Mouse (Mus musculus): ENCODE results near the gene Nhlrc2. TPM values are rescaled to one million over a fixed set of nuclear protein-coding genes. Genes with fewer than 3 reads are reported as not detected.

Gene Nhlrc2
- polyA plus RNA-seq, 1 experiment from 2014 or later: 6.6 TPM

DNA sequence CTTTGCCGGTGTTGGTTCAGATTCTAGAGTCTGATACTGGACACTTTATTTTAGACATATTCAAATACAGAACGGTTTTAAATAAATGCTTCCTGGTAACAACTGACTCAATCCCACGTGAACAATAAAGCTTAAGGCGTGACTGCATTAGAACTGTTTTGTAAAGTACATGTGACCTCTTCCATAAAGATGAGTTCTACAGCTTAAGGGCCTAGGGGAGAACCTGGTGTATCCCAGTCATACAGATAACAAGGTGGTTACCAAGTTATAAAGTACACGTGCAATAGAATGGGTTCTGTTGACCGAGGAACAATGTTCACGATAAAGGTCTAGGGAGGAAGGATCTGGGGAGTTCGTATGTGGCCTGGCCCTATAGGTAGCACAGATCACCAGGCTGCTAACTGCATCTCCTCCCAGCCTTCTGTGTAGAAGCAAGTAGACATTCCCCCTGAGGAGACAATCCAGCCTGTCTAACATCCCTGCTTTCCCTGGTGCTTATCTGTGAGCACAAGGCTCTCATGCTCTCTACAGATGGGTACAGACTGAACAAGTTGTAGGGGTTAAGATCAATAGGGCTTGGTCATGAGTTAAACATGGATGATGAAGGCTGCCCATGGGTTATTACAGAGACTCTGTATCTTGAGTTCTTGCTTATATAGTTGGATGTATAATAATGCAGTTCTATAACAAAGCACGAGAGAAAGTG lies 14.5 kb downstream of the Nhlrc2 start:
- no peaks in the 10 kb centered on the region for H3K9me3 ChIP-seq (ENCODE audit: low read length)
- H3K4me2 ChIP-seq (ENCODE audit: low read depth, low read length): no peak overlapping the region
- WGBS (ENCODE audit: insufficient replicate concordance): 83% methylated on average over 9 of the region's 9 CpGs
- H3K27ac ChIP-seq (ENCODE audit: low read depth): no peak overlapping the region
- H3K36me3 ChIP-seq (replicated peaks; ENCODE audit: insufficient read depth, low read length): peaks cover 15% of the 10 kb centered on the region
- H3K9ac ChIP-seq (replicated peaks): no peak overlapping the region
- H3K4me1 ChIP-seq (ENCODE audit: insufficient read depth): peaks cover 10% of the 10 kb centered on the region; the same call in 1 of the 2 replicates
- no peak overlapping the region for H3K4me3 ChIP-seq (ENCODE audit: low read depth, low read length)
- peak; percentile 60 for ATAC-seq
- H3K27me3 ChIP-seq (ENCODE audit: insufficient read depth, low read length): no peaks in the 10 kb centered on the region
- no peak for DNase-seq
- TF ChIP-seq EP300 (IDR thresholded peaks at IDR 0.05; ENCODE audit: low read depth) (no peak), CTCF (IDR thresholded peaks at IDR 0.05; ENCODE audit: low read depth) (no peak)

DNA sequence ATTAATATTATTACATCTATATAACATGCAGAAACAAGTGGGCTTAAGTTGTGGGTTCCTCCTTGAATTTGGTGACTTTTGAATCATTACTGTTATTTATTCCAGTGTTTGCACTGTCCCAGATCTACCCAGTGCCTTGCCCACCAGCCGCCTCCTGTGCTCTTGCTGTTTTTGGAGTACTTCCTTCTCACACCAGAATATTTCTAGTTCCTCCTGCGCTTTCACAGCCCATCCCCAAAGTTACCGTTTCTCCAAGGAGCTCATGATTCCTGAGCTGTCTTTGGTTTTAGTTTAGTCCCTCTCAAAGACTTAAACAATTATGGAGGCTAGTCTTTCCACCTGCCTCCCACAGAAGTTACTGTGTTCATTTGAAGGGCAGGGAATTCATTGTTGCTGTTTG lies 15.4 kb downstream of the Nhlrc2 start:
- WGBS (ENCODE audit: insufficient replicate concordance): 67% methylated on average over 3 of the region's 3 CpGs
- H3K9me3 ChIP-seq (ENCODE audit: low read length): no peaks in the 10 kb centered on the region
- no peak overlapping the region for H3K27ac ChIP-seq (ENCODE audit: low read depth)
- no peak overlapping the region for H3K9ac ChIP-seq (replicated peaks)
- no peaks in the 10 kb centered on the region for H3K27me3 ChIP-seq (ENCODE audit: insufficient read depth, low read length)
- peaks cover 11% of the 10 kb centered on the region for H3K36me3 ChIP-seq (replicated peaks; ENCODE audit: insufficient read depth, low read length)
- TF ChIP-seq EP300 (IDR thresholded peaks at IDR 0.05; ENCODE audit: low read depth) (no peak), CTCF (IDR thresholded peaks at IDR 0.05; ENCODE audit: low read depth) (no peak)
- H3K4me2 ChIP-seq (ENCODE audit: low read depth, low read length): no peak overlapping the region
- H3K4me3 ChIP-seq (ENCODE audit: low read depth, low read length): no peak overlapping the region
- no peak for ATAC-seq
- no peak for DNase-seq
- peaks cover 10% of the 10 kb centered on the region; the same call in 1 of the 2 replicates for H3K4me1 ChIP-seq (ENCODE audit: insufficient read depth)

DNA sequence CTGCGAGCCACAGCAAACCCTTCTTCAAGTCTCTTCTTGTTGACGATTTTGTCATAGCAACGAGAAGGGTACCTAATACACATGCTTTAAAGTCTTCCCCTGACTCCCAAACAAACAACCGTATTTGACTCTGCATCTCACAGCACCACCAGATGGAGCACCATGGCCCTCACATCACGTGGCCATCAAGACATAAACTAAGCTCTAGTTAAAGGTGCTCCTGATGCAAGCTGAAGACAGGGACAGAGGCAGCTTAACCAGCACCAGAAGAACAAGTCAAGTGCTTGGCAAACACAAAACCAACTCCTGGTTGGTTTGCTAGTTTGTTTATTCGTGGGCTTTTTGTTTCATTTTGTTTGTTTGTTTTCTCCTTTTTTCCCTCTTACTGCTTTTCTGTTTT lies 17.3 kb downstream of the Nhlrc2 start:
- ATAC-seq (no peak), DNase-seq (no peak)
- H3K4me3 ChIP-seq (ENCODE audit: low read depth, low read length): no peak overlapping the region
- peak; percentile 60 for TF ChIP-seq CTCF (IDR thresholded peaks at IDR 0.05; ENCODE audit: low read depth)
- TF ChIP-seq EP300 (IDR thresholded peaks at IDR 0.05; ENCODE audit: low read depth): no peak
- 67% methylated on average over 6 of the region's 6 CpGs for WGBS (ENCODE audit: insufficient replicate concordance)
- H3K4me2 ChIP-seq (ENCODE audit: low read depth, low read length): no peak overlapping the region
- peaks cover 4% of the 10 kb centered on the region; the same call in 1 of the 2 replicates for H3K36me3 ChIP-seq (replicated peaks; ENCODE audit: insufficient read depth, low read length)
- H3K27ac ChIP-seq (ENCODE audit: low read depth): no peak overlapping the region
- H3K27me3 ChIP-seq (ENCODE audit: insufficient read depth, low read length): no peaks in the 10 kb centered on the region
- H3K9ac ChIP-seq (replicated peaks): no peak overlapping the region
- no peaks in the 10 kb centered on the region for H3K9me3 ChIP-seq (ENCODE audit: low read length)
- peaks cover 8% of the 10 kb centered on the region; the same call in 1 of the 2 replicates for H3K4me1 ChIP-seq (ENCODE audit: insufficient read depth)

DNA sequence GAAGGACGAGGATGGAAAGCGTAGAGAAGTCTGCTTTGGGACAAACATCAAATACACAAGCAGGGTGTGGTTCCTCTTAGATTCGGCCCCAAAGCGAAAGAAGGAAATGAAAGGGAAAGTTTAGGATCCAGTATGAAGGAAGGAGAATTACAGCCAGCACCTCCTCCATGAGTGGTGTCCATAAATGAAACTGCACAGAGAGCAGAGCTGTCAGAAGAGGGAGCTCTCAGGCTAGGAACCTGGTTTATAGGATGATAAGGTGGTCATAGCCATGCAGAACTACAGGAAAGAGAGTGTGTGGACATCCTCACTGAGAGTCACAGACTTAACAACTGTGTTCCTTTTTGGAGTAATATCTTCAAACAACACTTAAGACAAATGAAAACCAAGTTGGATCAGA lies 18.0 kb downstream of the Nhlrc2 start:
- H3K9ac ChIP-seq (replicated peaks): no peak overlapping the region
- H3K27me3 ChIP-seq (ENCODE audit: insufficient read depth, low read length): no peaks in the 10 kb centered on the region
- WGBS (ENCODE audit: insufficient replicate concordance): 73% methylated on average over 4 of the region's 4 CpGs
- no peak overlapping the region for H3K4me2 ChIP-seq (ENCODE audit: low read depth, low read length)
- no peaks in the 10 kb centered on the region for H3K9me3 ChIP-seq (ENCODE audit: low read length)
- TF ChIP-seq CTCF (IDR thresholded peaks at IDR 0.05; ENCODE audit: low read depth) (peak; percentile 78), EP300 (IDR thresholded peaks at IDR 0.05; ENCODE audit: low read depth) (no peak)
- no peak for DNase-seq
- H3K4me3 ChIP-seq (ENCODE audit: low read depth, low read length): no peak overlapping the region
- peaks cover 7% of the 10 kb centered on the region; the same call in 1 of the 2 replicates for H3K36me3 ChIP-seq (replicated peaks; ENCODE audit: insufficient read depth, low read length)
- H3K4me1 ChIP-seq (ENCODE audit: insufficient read depth): peaks cover 7% of the 10 kb centered on the region; the same call in 1 of the 2 replicates
- H3K27ac ChIP-seq (ENCODE audit: low read depth): no peak overlapping the region
- peak; percentile 55; the same call in 1 of the 2 replicates for ATAC-seq

DNA sequence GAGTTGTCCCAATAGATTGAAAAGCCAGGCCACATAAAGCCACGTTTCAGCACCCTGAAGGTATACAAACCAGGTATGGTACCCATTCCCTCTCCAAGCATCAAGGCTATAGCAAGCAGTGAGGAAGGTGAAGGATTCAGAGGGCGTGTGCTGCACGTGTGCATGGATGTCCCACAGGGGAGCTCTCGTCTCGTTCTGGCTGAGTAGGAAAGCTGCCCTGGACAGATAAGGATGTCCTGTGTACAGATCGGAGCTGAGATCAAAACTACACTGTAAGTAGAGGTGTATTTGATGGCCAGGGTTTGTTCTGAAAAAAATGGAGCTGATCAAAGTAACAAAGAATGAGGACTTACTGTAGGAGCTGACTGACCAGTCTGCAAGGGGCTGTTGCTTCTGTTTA lies 18.9 kb downstream of the Nhlrc2 start:
- ATAC-seq (peak; percentile 62; the same call in 1 of the 2 replicates), DNase-seq (no peak)
- 0 out of 2 replicates have a peak, but pooled peaks cover 5% of the 10 kb centered on the region for H3K4me1 ChIP-seq (ENCODE audit: insufficient read depth)
- TF ChIP-seq EP300 (IDR thresholded peaks at IDR 0.05; ENCODE audit: low read depth) (0 out of 2 replicates have a peak, but pooled peaks have one; percentile 40), CTCF (IDR thresholded peaks at IDR 0.05; ENCODE audit: low read depth) (no peak)
- H3K4me3 ChIP-seq (ENCODE audit: low read depth, low read length): no peak overlapping the region
- no peak overlapping the region for H3K9ac ChIP-seq (replicated peaks)
- peaks cover 14% of the 10 kb centered on the region for H3K36me3 ChIP-seq (replicated peaks; ENCODE audit: insufficient read depth, low read length)
- no peaks in the 10 kb centered on the region for H3K9me3 ChIP-seq (ENCODE audit: low read length)
- WGBS (ENCODE audit: insufficient replicate concordance): 56% methylated on average over 6 of the region's 6 CpGs
- H3K27me3 ChIP-seq (ENCODE audit: insufficient read depth, low read length): no peaks in the 10 kb centered on the region
- H3K27ac ChIP-seq (ENCODE audit: low read depth): no peak overlapping the region
- no peak overlapping the region for H3K4me2 ChIP-seq (ENCODE audit: low read depth, low read length)

DNA sequence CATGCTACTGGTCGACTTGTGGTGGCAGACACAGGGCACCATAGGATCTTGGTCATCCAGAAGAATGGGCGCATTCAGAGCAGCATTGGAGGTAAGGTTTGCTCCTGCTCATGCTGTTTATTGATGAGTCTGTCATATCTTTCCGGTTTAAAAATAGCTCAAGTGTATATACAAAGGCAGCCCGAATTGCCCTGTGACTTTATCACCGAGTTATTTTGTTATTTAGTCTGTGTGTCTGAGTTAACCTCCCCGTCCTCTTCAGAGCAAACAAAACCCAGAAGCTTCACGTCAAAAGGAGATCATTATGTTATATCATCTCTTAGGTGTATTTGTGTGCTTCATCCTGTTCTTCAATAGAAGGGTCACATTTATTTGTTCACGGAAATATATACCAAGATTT lies 22.7 kb downstream of the Nhlrc2 start:
- DNase-seq (no peak), ATAC-seq (no peak)
- no peak overlapping the region for H3K9ac ChIP-seq (replicated peaks)
- no peak for TF ChIP-seq EP300 (IDR thresholded peaks at IDR 0.05; ENCODE audit: low read depth)
- WGBS (ENCODE audit: insufficient replicate concordance): 74% methylated on average over 8 of the region's 8 CpGs
- no peaks in the 10 kb centered on the region for H3K27me3 ChIP-seq (ENCODE audit: insufficient read depth, low read length)
- H3K36me3 ChIP-seq (replicated peaks; ENCODE audit: insufficient read depth, low read length): peaks cover 30% of the 10 kb centered on the region
- no peak overlapping the region for H3K4me2 ChIP-seq (ENCODE audit: low read depth, low read length)
- no peaks in the 10 kb centered on the region for H3K4me1 ChIP-seq (ENCODE audit: insufficient read depth)
- no peak overlapping the region for H3K4me3 ChIP-seq (ENCODE audit: low read depth, low read length)
- no peak overlapping the region for H3K27ac ChIP-seq (ENCODE audit: low read depth)
- no peaks in the 10 kb centered on the region for H3K9me3 ChIP-seq (ENCODE audit: low read length)

Data from liver, postnatal 0 days (tissue).